In the genomic region with DNA sequence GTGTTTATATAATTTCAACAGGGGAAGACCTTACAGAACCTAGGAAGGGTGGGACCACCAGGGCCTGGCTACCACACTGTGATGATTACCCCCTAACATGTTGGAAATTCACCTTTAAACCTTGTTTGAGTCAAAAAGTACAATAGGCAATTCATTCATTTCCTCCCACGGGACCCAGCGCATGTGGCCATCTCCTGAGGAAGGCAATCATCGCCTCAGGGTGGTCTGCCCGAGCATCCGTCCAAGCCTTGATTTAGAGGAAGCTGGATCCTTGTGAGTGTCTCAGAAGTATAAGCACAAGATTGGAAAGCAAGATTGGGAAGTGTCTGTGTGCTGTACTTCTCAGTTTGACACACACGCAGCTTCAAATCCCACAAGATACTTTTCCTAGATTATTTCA, we compare ENCODE assay signal across 14 mouse cellular contexts.
A peak's percentile ranks its signal among the peaks of the same experiment; 100 is the strongest.
DNase-seq lines count a peak whose midpoint lies in the region; ATAC-seq and TF ChIP-seq lines count a peak whose summit lies in the region.
"Had no signal": no experiment of that assay in that cellular context is flagged by ENCODE, and none has a peak within 500 bp of the region (broad histone marks: within the 10 kb centered on the region; RNA-seq: fewer than 3 reads in every experiment).

No protein-coding gene starts in this region.

- H3K4me1 ChIP-seq in kidney, adult 2 months (ENCODE audit: control insufficient read depth, insufficient read depth, low read length): no peaks in the 10 kb centered on the region; the same call in 1 of the 2 replicates
- H3K4me1 ChIP-seq in kidney, embryonic 14.5 days (ENCODE audit: control insufficient read depth, insufficient read depth, low read length): no peaks in the 10 kb centered on the region
- H3K4me1 ChIP-seq in embryonic facial prominence, embryonic 11.5 days (ENCODE audit: control insufficient read depth, insufficient read depth, low read length): no peaks in the 10 kb centered on the region
- H3K4me1 ChIP-seq in hindbrain, embryonic 16.5 days (ENCODE audit: control insufficient read depth, insufficient read depth, low read depth, low read length): no peaks in the 10 kb centered on the region
- H3K4me1 ChIP-seq: midbrain, embryonic 15.5 days; neural tube, embryonic 12.5 days had no signal

- no peak overlapping the region for H3K9ac ChIP-seq in kidney, embryonic 14.5 days (ENCODE audit: low read depth, low read length)
- no peak overlapping the region for H3K9ac ChIP-seq in embryonic facial prominence, embryonic 11.5 days (replicated peaks; ENCODE audit: low read length)
- H3K9ac ChIP-seq in hindbrain, embryonic 16.5 days (ENCODE audit: low read depth, low read length): no peak overlapping the region
- H3K9ac ChIP-seq: heart, embryonic 13.5 days; midbrain, embryonic 15.5 days; neural tube, embryonic 12.5 days had no signal

- no peaks in the 10 kb centered on the region for H3K9me3 ChIP-seq in kidney, embryonic 14.5 days (ENCODE audit: control insufficient read depth, low read length)
- no peaks in the 10 kb centered on the region for H3K9me3 ChIP-seq in embryonic facial prominence, embryonic 11.5 days (replicated peaks; ENCODE audit: control insufficient read depth, low read length)
- no peaks in the 10 kb centered on the region for H3K9me3 ChIP-seq in hindbrain, embryonic 16.5 days (ENCODE audit: control insufficient read depth, low read length)
- H3K9me3 ChIP-seq: heart, embryonic 13.5 days; midbrain, embryonic 15.5 days; neural tube, embryonic 12.5 days had no signal

- ATAC-seq in kidney, embryonic 14.5 days (ENCODE audit: low FRiP score, low TSS enrichment): no peak
- no peak for ATAC-seq in embryonic facial prominence, embryonic 11.5 days (replicated peaks; ENCODE audit: insufficient number of reproducible peaks, low FRiP score, low TSS enrichment, low read depth)
- ATAC-seq in hindbrain, embryonic 16.5 days: no peak
- ATAC-seq: midbrain, embryonic 15.5 days had no signal

- TF ChIP-seq POLR2A in kidney, adult 2 months (IDR thresholded peaks at IDR 0.05; ENCODE audit: low read depth, low read length): no peak

- H3K4me3 ChIP-seq in kidney, adult 2 months (ENCODE audit: insufficient read depth, low read depth, low read length): no peak overlapping the region
- H3K4me3 ChIP-seq in kidney, embryonic 14.5 days (ENCODE audit: low read length): no peak overlapping the region
- H3K4me3 ChIP-seq in embryonic facial prominence, embryonic 11.5 days (ENCODE audit: low read depth, low read length): no peak overlapping the region
- no peak overlapping the region for H3K4me3 ChIP-seq in hindbrain, embryonic 16.5 days (ENCODE audit: low read length)
- H3K4me3 ChIP-seq: heart, embryonic 13.5 days; midbrain, embryonic 15.5 days; neural tube, embryonic 12.5 days had no signal

- no peak for TF ChIP-seq CTCF in kidney, adult 2 months (conservative IDR thresholded peaks at IDR 0.05; ENCODE audit: insufficient read depth, insufficient read length, low read depth, low read length)

- 70% methylated on average over 6 of the region's 6 CpGs for WGBS in kidney, adult 2 months
- 61% methylated on average over 6 of the region's 6 CpGs for WGBS in kidney, embryonic 14.5 days
- 36% methylated on average over 6 of the region's 6 CpGs for WGBS in embryonic facial prominence, embryonic 11.5 days
- 76% methylated on average over 6 of the region's 6 CpGs for WGBS in hindbrain, embryonic 16.5 days

- no peaks in the 10 kb centered on the region for H3K36me3 ChIP-seq in kidney, adult 2 months (ENCODE audit: control insufficient read depth, insufficient read depth, low read length)
- no peaks in the 10 kb centered on the region for H3K36me3 ChIP-seq in kidney, embryonic 14.5 days (ENCODE audit: control insufficient read depth, insufficient read depth, low read length)
- H3K36me3 ChIP-seq in embryonic facial prominence, embryonic 11.5 days (replicated peaks; ENCODE audit: control insufficient read depth, insufficient read depth, low read depth, low read length): no peaks in the 10 kb centered on the region
- no peaks in the 10 kb centered on the region for H3K36me3 ChIP-seq in hindbrain, embryonic 16.5 days (ENCODE audit: control insufficient read depth, insufficient read depth, low read length)
- H3K36me3 ChIP-seq: heart, embryonic 13.5 days; midbrain, embryonic 15.5 days; neural tube, embryonic 12.5 days had no signal

- H3K4me2 ChIP-seq in kidney, embryonic 14.5 days (replicated peaks; ENCODE audit: low read depth, low read length): no peak overlapping the region
- H3K4me2 ChIP-seq in embryonic facial prominence, embryonic 11.5 days (ENCODE audit: low read depth, low read length): no peak overlapping the region
- H3K4me2 ChIP-seq in hindbrain, embryonic 16.5 days (ENCODE audit: low read length): no peak overlapping the region
- H3K4me2 ChIP-seq: heart, embryonic 13.5 days; midbrain, embryonic 15.5 days; neural tube, embryonic 12.5 days had no signal

- no peak overlapping the region for H3K27ac ChIP-seq in kidney, adult 2 months (ENCODE audit: insufficient read depth, low read depth, low read length)
- no peak overlapping the region for H3K27ac ChIP-seq in kidney, embryonic 14.5 days (ENCODE audit: low read depth, low read length)
- H3K27ac ChIP-seq in embryonic facial prominence, embryonic 11.5 days (replicated peaks; ENCODE audit: low read depth, low read length): no peak overlapping the region
- H3K27ac ChIP-seq in hindbrain, embryonic 16.5 days (ENCODE audit: low read depth, low read length): no peak overlapping the region
- H3K27ac ChIP-seq: midbrain, embryonic 15.5 days; neural tube, embryonic 12.5 days; stomach, postnatal 0 days had no signal

- peak; percentile 42 for DNase-seq in kidney, adult 2 months
- peak; percentile 43 for DNase-seq in embryonic facial prominence, embryonic 11.5 days (ENCODE audit: low spot score)
- DNase-seq in heart, adult 8-10 months (ENCODE audit: low spot score): peak; percentile 78
- DNase-seq in kidney, postnatal 10 days: peak; percentile 50
- DNase-seq in layer of hippocampus, postnatal 36 days: no peak
- DNase-seq: liver; spleen, adult 18-20 months; thymus, postnatal 36 days had no signal

- H3K27me3 ChIP-seq in kidney, adult 2 months (replicated peaks; ENCODE audit: control insufficient read depth, insufficient read depth, low read length): no peaks in the 10 kb centered on the region
- no peaks in the 10 kb centered on the region for H3K27me3 ChIP-seq in kidney, embryonic 14.5 days (ENCODE audit: control insufficient read depth, insufficient read depth, low read length)
- H3K27me3 ChIP-seq in embryonic facial prominence, embryonic 11.5 days (ENCODE audit: control insufficient read depth, insufficient read depth, low read length): no peaks in the 10 kb centered on the region
- no peaks in the 10 kb centered on the region for H3K27me3 ChIP-seq in hindbrain, embryonic 16.5 days (replicated peaks; ENCODE audit: control insufficient read depth, insufficient read depth, low read length)
- H3K27me3 ChIP-seq: heart, embryonic 13.5 days; midbrain, embryonic 15.5 days; neural tube, embryonic 12.5 days had no signal

Comparison
In these comparisons a context has a peak if more than half of its experiments do, and no peak if none do; other contexts are left out.
1. DNase-seq: peak in kidney, adult 2 months (single experiment), embryonic facial prominence, embryonic 11.5 days (single experiment), heart, adult 8-10 months (single experiment) and kidney, postnatal 10 days (single experiment); none in layer of hippocampus, postnatal 36 days (0 of 2).